Mouse (Mus musculus) midbrain, embryonic 16.5 days (tissue): ENCODE measurements around the gene Trhr2. TPM values are rescaled to one million over a fixed set of nuclear protein-coding genes. Genes with fewer than 3 reads are reported as not detected.

Experiments used
- ATAC-seq: fragments of 200-750 bp; cut with Nextera tagmentation; 2 replicates; pipeline ENCODE4 v1.8.0; 2017; ENCODE audit warnings: moderate TSS enrichment
- H3K27ac ChIP-seq: fragments of 300-500 bp; sonication (generic); 2 replicates; pipeline ENCODE4 v1.5.1; 2014; ENCODE audit warnings: mild to moderate bottlenecking, low read length, mixed read lengths
- H3K27me3 ChIP-seq: fragments of 300-500 bp; sonication (generic); 2 replicates; pipeline ENCODE4 v1.6.1; 2014; ENCODE audit warnings: low read depth, low read length, mixed read lengths; ENCODE audit not compliant: control insufficient read depth, insufficient read depth
- H3K36me3 ChIP-seq: fragments of 300-500 bp; sonication (generic); 2 replicates; pipeline ENCODE4 v1.6.1; 2014; ENCODE audit warnings: mild to moderate bottlenecking, low read length, moderate library complexity, mixed read lengths; ENCODE audit not compliant: control insufficient read depth, insufficient read depth
- H3K4me1 ChIP-seq: fragments of 300-500 bp; sonication (generic); 2 replicates; pipeline ENCODE4 v1.6.1; 2014; ENCODE audit warnings: mild to moderate bottlenecking, low read length, mixed read lengths; ENCODE audit not compliant: control insufficient read depth, insufficient read depth
- H3K4me2 ChIP-seq: fragments of 300-500 bp; sonication (generic); 2 replicates; pipeline ENCODE4 v1.6.1; 2014; ENCODE audit warnings: mild to moderate bottlenecking, low read length, mixed read lengths
- H3K4me3 ChIP-seq: fragments of 300-500 bp; sonication (generic); 2 replicates; pipeline ENCODE4 v1.5.1; 2014; ENCODE audit warnings: low read depth, mild to moderate bottlenecking, low read length, moderate library complexity, mixed read lengths
- H3K9ac ChIP-seq: fragments of 300-500 bp; sonication (generic); 2 replicates; pipeline ENCODE4 v1.6.1; 2014; ENCODE audit warnings: low read depth, low read length, mixed read lengths
- H3K9me3 ChIP-seq: fragments of 300-500 bp; sonication (generic); replicated peaks from 2 replicates; pipeline ENCODE4 v1.6.1; 2014; ENCODE audit warnings: mild to moderate bottlenecking, low read length, mixed read lengths; ENCODE audit not compliant: control insufficient read depth, poor library complexity, severe bottlenecking
- WGBS: fragments of 180-500 bp; shearing (Covaris S2); extraction: QIAGEN DNeasy Blood & Tissue Kit; methylation state at CpG from one replicate; pipeline ENCODE4 v1.1.7; 2014; 5-methylcytosine and 5-hydroxymethylcytosine counted together
- polyA plus RNA-seq: library from polyadenylated mRNA; unstranded; fragments of >200 nt; fragmentation: Nextera tagmentation; extraction: Ambion mirVana; gene quantifications from 2 replicates; pipeline ENCODE4 v1.2.1, GENCODE M21; 2015

Trhr2 gene
- polyA plus RNA-seq, 1 experiment from 2014 or later = 0.26 TPM

GRCm38 (mm10) chr8:122359111-122359775 is 1.3 kb downstream of the Trhr2 start:
- Histone ChIP-seq H3K4me3 (no peak overlapping the region), H3K4me1 (no peaks in the 10 kb centered on the region), H3K36me3 (no peaks in the 10 kb centered on the region), H3K9ac (no peak overlapping the region), H3K9me3 (no peaks in the 10 kb centered on the region), H3K27ac (no peak overlapping the region), H3K27me3 (no peaks in the 10 kb centered on the region; the same call in 1 of the 2 replicates), H3K4me2 (no peak overlapping the region)
- WGBS = 79% methylated on average over 15 of the region's 15 CpGs
- no peak for ATAC-seq

DNA sequence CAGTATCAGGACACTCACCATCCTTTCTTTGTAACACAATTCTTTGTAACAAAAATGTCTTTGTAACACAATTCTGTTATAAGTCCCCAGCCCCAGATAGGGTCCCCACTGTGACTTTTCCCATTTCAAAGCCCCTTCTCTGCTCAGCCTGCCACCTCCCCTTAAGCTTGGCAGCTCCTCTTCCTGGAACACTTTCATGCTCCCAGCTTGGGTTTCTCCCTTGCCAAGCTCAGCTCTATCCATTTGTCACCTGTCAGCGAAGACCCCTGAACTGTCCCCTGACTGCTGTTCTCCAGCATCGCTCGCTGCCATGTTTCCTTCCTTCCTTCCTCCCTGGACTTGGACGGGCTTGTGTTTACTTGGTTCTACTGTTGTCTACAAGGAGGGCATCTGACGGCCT is 2.9 kb downstream of the Trhr2 start:
- H3K27me3 ChIP-seq = no peaks in the 10 kb centered on the region; the same call in none of the 2 replicates
- no peak overlapping the region for H3K27ac ChIP-seq
- WGBS = 83% methylated on average over 5 of the region's 5 CpGs
- no peak overlapping the region for H3K4me2 ChIP-seq
- no peak for ATAC-seq
- no peak overlapping the region for H3K9ac ChIP-seq
- no peaks in the 10 kb centered on the region for H3K9me3 ChIP-seq
- no peak overlapping the region for H3K4me3 ChIP-seq
- H3K36me3 ChIP-seq = no peaks in the 10 kb centered on the region
- H3K4me1 ChIP-seq = no peaks in the 10 kb centered on the region

- WGBS = 58% methylated on average over 11 of the region's 11 CpGs
- ATAC-seq = no peak
- H3K9ac ChIP-seq = no peak overlapping the region
- no peaks in the 10 kb centered on the region; the same call in none of the 2 replicates for H3K27me3 ChIP-seq
- no peaks in the 10 kb centered on the region for H3K36me3 ChIP-seq
- H3K4me1 ChIP-seq = no peaks in the 10 kb centered on the region
- no peak overlapping the region for H3K27ac ChIP-seq
- no peaks in the 10 kb centered on the region for H3K9me3 ChIP-seq
- H3K4me3 ChIP-seq = no peak overlapping the region
- no peak overlapping the region for H3K4me2 ChIP-seq
Observed at GRCm38 (mm10) chr8:122357202-122357601, 3.3 kb downstream of the Trhr2 start.

DNA sequence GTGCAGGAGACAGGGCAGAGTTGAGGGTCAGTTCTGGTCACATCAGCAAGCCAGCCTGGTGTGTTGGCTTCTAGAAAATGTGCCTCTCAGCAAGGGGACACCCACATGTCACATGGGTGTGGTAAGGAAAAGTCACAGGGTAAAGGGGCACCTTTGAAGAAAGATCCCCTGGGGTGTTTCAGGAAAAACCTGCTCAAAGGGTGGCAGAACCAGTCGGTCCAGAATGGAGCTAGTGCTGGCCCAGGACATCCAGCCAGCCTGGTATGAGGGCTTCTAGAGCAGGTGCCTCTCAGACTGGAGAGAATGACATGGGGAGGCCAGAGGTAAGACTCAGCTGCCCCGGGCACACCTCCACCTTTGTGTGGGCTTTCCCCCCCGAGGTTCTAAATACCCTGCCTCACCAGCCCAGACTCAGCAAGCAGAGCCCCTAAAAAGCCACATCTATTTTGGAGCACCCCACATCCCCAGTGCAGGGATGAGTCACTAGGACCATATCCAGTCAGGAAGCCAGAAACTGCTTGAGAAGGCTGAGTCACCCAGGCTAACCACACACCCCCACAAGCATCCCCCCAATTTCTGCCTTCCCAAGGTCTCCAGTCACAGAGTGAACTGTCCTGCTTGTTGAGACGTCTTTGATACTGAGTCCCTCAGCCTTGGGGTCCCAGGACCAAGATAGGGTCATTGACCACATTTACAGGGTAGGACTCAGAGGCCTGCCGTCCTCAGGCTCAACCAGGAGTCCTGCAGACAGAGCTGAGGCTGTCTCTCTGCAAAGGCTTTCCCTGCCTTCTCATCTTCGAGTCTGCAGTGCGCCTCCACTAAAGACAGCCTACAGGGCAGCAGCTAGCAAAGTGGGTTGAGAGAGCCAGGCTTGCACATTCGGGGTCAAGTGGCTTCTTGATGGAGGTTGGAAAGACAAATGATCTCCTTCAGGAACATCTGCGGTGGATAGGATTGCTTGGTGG is 4.6 kb downstream of the Trhr2 start:
- Histone ChIP-seq H3K4me2 (no peak overlapping the region), H3K4me3 (no peak overlapping the region), H3K4me1 (peaks cover 3% of the 10 kb centered on the region; the same call in 1 of the 2 replicates), H3K9ac (no peak overlapping the region), H3K27ac (no peak overlapping the region), H3K9me3 (no peaks in the 10 kb centered on the region), H3K27me3 (no peaks in the 10 kb centered on the region; the same call in none of the 2 replicates), H3K36me3 (no peaks in the 10 kb centered on the region)
- ATAC-seq = no peak
- WGBS = 77% methylated on average over 9 of the region's 9 CpGs

- H3K27ac ChIP-seq = no peak overlapping the region
- H3K36me3 ChIP-seq = no peaks in the 10 kb centered on the region
- no peaks in the 10 kb centered on the region; the same call in none of the 2 replicates for H3K27me3 ChIP-seq
- no peak for ATAC-seq
- H3K4me1 ChIP-seq = peaks cover 14% of the 10 kb centered on the region; the same call in 1 of the 2 replicates
- H3K9ac ChIP-seq = no peak overlapping the region
- no peak overlapping the region for H3K4me3 ChIP-seq
- no peak overlapping the region for H3K4me2 ChIP-seq
- no peaks in the 10 kb centered on the region for H3K9me3 ChIP-seq
- WGBS = 81% methylated on average over 8 of the region's 8 CpGs
Observed at GRCm38 (mm10) chr8:122354157-122354556, 6.4 kb downstream of the Trhr2 start.

GRCm38 (mm10) chr8:122350309-122351089 is 10.0 kb downstream of the Trhr2 start:
- H3K9ac ChIP-seq = no peak overlapping the region

GRCm38 (mm10) chr8:122349357-122350297 is 10.9 kb downstream of the Trhr2 start:
- Histone ChIP-seq H3K27me3 (peaks cover 6% of the 10 kb centered on the region), H3K4me2 (no peak overlapping the region), H3K36me3 (no peaks in the 10 kb centered on the region), H3K9me3 (no peaks in the 10 kb centered on the region), H3K27ac (no peak overlapping the region), H3K4me1 (peaks cover 14% of the 10 kb centered on the region; the same call in 1 of the 2 replicates), H3K9ac (no peak overlapping the region), H3K4me3 (no peak overlapping the region)
- WGBS = 41% methylated on average over 15 of the region's 15 CpGs
- ATAC-seq = no peak

More at GRCm38 (mm10) chr8:122350309-122351089, 10.0 kb downstream of the Trhr2 start:
- H3K4me1 ChIP-seq = peaks cover 14% of the 10 kb centered on the region; the same call in 1 of the 2 replicates
- no peak overlapping the region for H3K4me2 ChIP-seq
- no peaks in the 10 kb centered on the region for H3K9me3 ChIP-seq
- H3K36me3 ChIP-seq = no peaks in the 10 kb centered on the region
- H3K27ac ChIP-seq = peak overlapping the region; percentile 10; the same call in 1 of the 2 replicates
- WGBS = 19% methylated on average over 11 of the region's 11 CpGs
- no peak overlapping the region for H3K4me3 ChIP-seq
- peaks cover 2% of the 10 kb centered on the region; the same call in 1 of the 2 replicates for H3K27me3 ChIP-seq
- peak; percentile 51; the same call in 1 of the 2 replicates for ATAC-seq
